ENCODE assay signal across 9 mouse cellular contexts in genomic region chr7:115867518-115868270, GRCm38 (mm10).
DNase-seq lines count a peak whose midpoint lies in the region; ATAC-seq and TF ChIP-seq lines count a peak whose summit lies in the region.
"Had no signal": no experiment of that assay in that cellular context is flagged by ENCODE, and none has a peak within 500 bp of the region (broad histone marks: within the 10 kb centered on the region; RNA-seq: fewer than 3 reads in every experiment).

No protein-coding gene starts in this region.

- no peak for TF ChIP-seq CTCF in brain, embryonic 14.5 days (IDR thresholded peaks at IDR 0.05; ENCODE audit: borderline replicate concordance, extremely low read depth, insufficient read depth, insufficient read length)

- no peak overlapping the region for H3K9ac ChIP-seq in hindbrain, embryonic 11.5 days (ENCODE audit: low read depth, low read length)
- no peak overlapping the region for H3K9ac ChIP-seq in hindbrain, embryonic 12.5 days
- H3K9ac ChIP-seq in intestine, embryonic 16.5 days (ENCODE audit: low read depth, low read length): no peak overlapping the region

- H3K4me3 ChIP-seq in hindbrain, embryonic 11.5 days (ENCODE audit: low read depth, low read length): no peak overlapping the region
- H3K4me3 ChIP-seq in hindbrain, embryonic 12.5 days: no peak overlapping the region
- no peak overlapping the region for H3K4me3 ChIP-seq in intestine, embryonic 16.5 days (ENCODE audit: low read length)

- no peak for ATAC-seq in hindbrain, embryonic 11.5 days (ENCODE audit: low FRiP score)
- no peak for ATAC-seq in hindbrain, embryonic 12.5 days (ENCODE audit: low FRiP score)
- ATAC-seq in intestine, embryonic 16.5 days: no peak
- no peak for ATAC-seq in megakaryocyte, adult 5-6 weeks (ENCODE audit: poor library complexity, severe bottlenecking)

- no peaks in the 10 kb centered on the region for H3K27me3 ChIP-seq in hindbrain, embryonic 11.5 days (ENCODE audit: control insufficient read depth, insufficient read depth, low read length)
- H3K27me3 ChIP-seq in hindbrain, embryonic 12.5 days: no peaks in the 10 kb centered on the region
- H3K27me3 ChIP-seq in intestine, embryonic 16.5 days (replicated peaks; ENCODE audit: control insufficient read depth, insufficient read depth, low read length): no peaks in the 10 kb centered on the region

- no peaks in the 10 kb centered on the region for H3K36me3 ChIP-seq in hindbrain, embryonic 11.5 days (ENCODE audit: control insufficient read depth, insufficient read depth, low read length)
- no peaks in the 10 kb centered on the region for H3K36me3 ChIP-seq in hindbrain, embryonic 12.5 days
- H3K36me3 ChIP-seq in intestine, embryonic 16.5 days (ENCODE audit: control insufficient read depth, insufficient read depth, low read length): no peaks in the 10 kb centered on the region

- 32% methylated on average over 10 of the region's 10 CpGs for WGBS in hindbrain, embryonic 11.5 days
- WGBS in hindbrain, embryonic 12.5 days: 24% methylated on average over 10 of the region's 10 CpGs
- 23% methylated on average over 10 of the region's 10 CpGs for WGBS in intestine, embryonic 16.5 days

- H3K9me3 ChIP-seq in hindbrain, embryonic 11.5 days (ENCODE audit: control insufficient read depth, low read length): no peaks in the 10 kb centered on the region
- H3K9me3 ChIP-seq in hindbrain, embryonic 12.5 days (replicated peaks): no peaks in the 10 kb centered on the region
- no peaks in the 10 kb centered on the region for H3K9me3 ChIP-seq in intestine, embryonic 16.5 days (ENCODE audit: control insufficient read depth, low read length)

- H3K27ac ChIP-seq in hindbrain, embryonic 11.5 days (ENCODE audit: low read depth, low read length): no peak overlapping the region
- H3K27ac ChIP-seq in hindbrain, embryonic 12.5 days: no peak overlapping the region
- H3K27ac ChIP-seq in intestine, embryonic 16.5 days (ENCODE audit: low read length): peak overlapping the region; percentile 75

- TF ChIP-seq POLR2A in brain, embryonic 14.5 days (IDR thresholded peaks at IDR 0.05; ENCODE audit: borderline replicate concordance, extremely low read depth, insufficient read depth, insufficient read length, poor library complexity, severe bottlenecking): no peak

- DNase-seq in hindbrain, embryonic 11.5 days (ENCODE audit: low spot score): peak; percentile 23
- peak; percentile 69 for DNase-seq in brain, embryonic 14.5 days (ENCODE audit: low read depth)
- DNase-seq in mesoderm, embryonic 11.5 days (ENCODE audit: low read depth, low spot score): peak; percentile 16
- DNase-seq in gastrocnemius, postnatal 4 days (ENCODE audit: low spot score in 2 of 2): no peak
- DNase-seq in cerebellum, adult 9-11 months: no peak
- DNase-seq: adrenal gland, postnatal 25 days had no signal

- H3K4me1 ChIP-seq in hindbrain, embryonic 11.5 days (replicated peaks; ENCODE audit: control insufficient read depth, insufficient read depth, low read length): peaks cover 5% of the 10 kb centered on the region
- H3K4me1 ChIP-seq in hindbrain, embryonic 12.5 days: peaks cover 28% of the 10 kb centered on the region
- H3K4me1 ChIP-seq in intestine, embryonic 16.5 days (ENCODE audit: control insufficient read depth, insufficient read depth, low read length): peaks cover 18% of the 10 kb centered on the region

- no peak overlapping the region for H3K4me2 ChIP-seq in hindbrain, embryonic 11.5 days (replicated peaks; ENCODE audit: low read depth, low read length)
- no peak overlapping the region; the same call in 1 of the 2 replicates for H3K4me2 ChIP-seq in hindbrain, embryonic 12.5 days (replicated peaks)
- H3K4me2 ChIP-seq in intestine, embryonic 16.5 days (ENCODE audit: low read depth, low read length): 0 out of 2 replicates have a peak overlapping the region, but pooled peaks have one; percentile 14

Comparison
In these comparisons a context has a peak if more than half of its experiments do, and no peak if none do; other contexts are left out.
1. DNase-seq: peak in hindbrain, embryonic 11.5 days (single experiment), brain, embryonic 14.5 days (single experiment) and mesoderm, embryonic 11.5 days (single experiment); none in gastrocnemius, postnatal 4 days (0 of 2) and cerebellum, adult 9-11 months (single experiment).